Mouse (Mus musculus): ENCODE results near the gene Bin2. TPM values are rescaled to one million over a fixed set of nuclear protein-coding genes. Genes with fewer than 3 reads are reported as not detected.

Gene Bin2
- polyA plus RNA-seq, 1 experiment from 2014 or later = 5.7 TPM

DNA sequence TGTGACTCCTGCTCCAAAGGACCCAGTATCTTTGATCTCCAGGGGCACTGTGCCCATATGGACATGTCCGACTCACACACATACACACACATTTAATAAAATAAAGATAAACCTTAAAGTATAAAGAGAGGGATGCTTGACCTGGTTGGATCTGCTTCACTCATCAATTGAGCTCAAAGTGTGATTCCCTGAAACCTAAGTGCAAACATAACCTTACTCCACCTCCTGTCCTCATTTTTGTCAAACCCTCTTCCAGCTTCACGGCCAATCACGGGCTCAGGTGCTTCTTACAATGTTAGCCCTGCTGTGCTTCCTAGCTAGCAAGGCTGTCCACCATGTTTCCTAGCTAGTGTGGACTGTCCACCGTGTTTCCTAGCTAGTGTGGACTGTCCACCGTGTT, 14.2 kb downstream of the Bin2 start:
- Histone ChIP-seq H3K9me3 (ENCODE audit: control insufficient read depth, low read length) (no peaks in the 10 kb centered on the region), H3K27me3 (replicated peaks; ENCODE audit: control insufficient read depth, insufficient read depth, low read length) (no peaks in the 10 kb centered on the region), H3K4me1 (replicated peaks; ENCODE audit: control insufficient read depth, insufficient read depth, low read length) (no peaks in the 10 kb centered on the region), H3K4me2 (ENCODE audit: low read length) (no peak overlapping the region), H3K9ac (ENCODE audit: low read length) (no peak overlapping the region), H3K27ac (ENCODE audit: low read depth) (no peak overlapping the region), H3K36me3 (ENCODE audit: control insufficient read depth, insufficient read depth, low read length) (no peaks in the 10 kb centered on the region), H3K4me3 (ENCODE audit: low read depth, low read length) (no peak overlapping the region)
- 83% methylated on average over 5 of the region's 5 CpGs for WGBS
- DNase-seq (ENCODE audit: low spot score) (no peak), ATAC-seq (replicated peaks; ENCODE audit: low FRiP score, low TSS enrichment, low read depth) (no peak)

DNA sequence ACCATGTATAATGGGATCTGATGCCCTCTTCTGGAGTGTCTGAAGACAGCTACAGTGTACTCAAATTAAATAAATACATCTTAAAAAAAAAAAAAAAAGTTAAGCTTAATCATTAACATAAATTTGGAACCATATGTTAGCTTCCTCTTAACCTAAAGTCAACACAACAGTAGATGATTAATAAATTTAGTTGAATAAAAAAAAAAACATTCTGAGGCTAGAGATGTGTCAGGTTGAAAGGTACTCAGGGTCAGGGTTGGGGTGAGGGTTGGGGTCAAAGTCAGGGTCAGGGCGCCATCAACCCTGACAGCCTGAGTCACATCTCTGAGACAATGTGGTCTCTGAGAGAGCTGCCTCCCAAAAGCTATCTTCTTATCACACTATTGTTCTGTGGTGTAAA, 15.1 kb downstream of the Bin2 start:
- H3K27ac ChIP-seq (ENCODE audit: low read depth) = no peak overlapping the region
- DNase-seq (ENCODE audit: low spot score) (no peak), ATAC-seq (replicated peaks; ENCODE audit: low FRiP score, low TSS enrichment, low read depth) (no peak)
- H3K4me1 ChIP-seq (replicated peaks; ENCODE audit: control insufficient read depth, insufficient read depth, low read length) = no peaks in the 10 kb centered on the region
- no peak overlapping the region for H3K9ac ChIP-seq (ENCODE audit: low read length)
- 74% methylated on average over 1 of the region's 1 CpGs for WGBS
- no peaks in the 10 kb centered on the region for H3K27me3 ChIP-seq (replicated peaks; ENCODE audit: control insufficient read depth, insufficient read depth, low read length)
- H3K36me3 ChIP-seq (ENCODE audit: control insufficient read depth, insufficient read depth, low read length) = no peaks in the 10 kb centered on the region
- no peak overlapping the region for H3K4me2 ChIP-seq (ENCODE audit: low read length)
- H3K9me3 ChIP-seq (ENCODE audit: control insufficient read depth, low read length) = no peaks in the 10 kb centered on the region
- H3K4me3 ChIP-seq (ENCODE audit: low read depth, low read length) = no peak overlapping the region

- no peaks in the 10 kb centered on the region for H3K36me3 ChIP-seq (ENCODE audit: control insufficient read depth, insufficient read depth, low read length)
- ATAC-seq (replicated peaks; ENCODE audit: low FRiP score, low TSS enrichment, low read depth) = peak; percentile 83
- no peak overlapping the region for H3K4me3 ChIP-seq (ENCODE audit: low read depth, low read length)
- no peaks in the 10 kb centered on the region for H3K27me3 ChIP-seq (replicated peaks; ENCODE audit: control insufficient read depth, insufficient read depth, low read length)
- no peak overlapping the region for H3K9ac ChIP-seq (ENCODE audit: low read length)
- H3K27ac ChIP-seq (ENCODE audit: low read depth) = peak overlapping the region; percentile 11; the same call in 1 of the 2 replicates
- H3K4me2 ChIP-seq (ENCODE audit: low read length) = no peak overlapping the region
- 68% methylated on average over 9 of the region's 9 CpGs for WGBS
- DNase-seq (ENCODE audit: low spot score) = peak; percentile 79
- H3K9me3 ChIP-seq (ENCODE audit: control insufficient read depth, low read length) = no peaks in the 10 kb centered on the region
- no peaks in the 10 kb centered on the region for H3K4me1 ChIP-seq (replicated peaks; ENCODE audit: control insufficient read depth, insufficient read depth, low read length)
Observed at GRCm38 (mm10) chr15:100651610-100652009, 17.7 kb downstream of the Bin2 start.

DNA sequence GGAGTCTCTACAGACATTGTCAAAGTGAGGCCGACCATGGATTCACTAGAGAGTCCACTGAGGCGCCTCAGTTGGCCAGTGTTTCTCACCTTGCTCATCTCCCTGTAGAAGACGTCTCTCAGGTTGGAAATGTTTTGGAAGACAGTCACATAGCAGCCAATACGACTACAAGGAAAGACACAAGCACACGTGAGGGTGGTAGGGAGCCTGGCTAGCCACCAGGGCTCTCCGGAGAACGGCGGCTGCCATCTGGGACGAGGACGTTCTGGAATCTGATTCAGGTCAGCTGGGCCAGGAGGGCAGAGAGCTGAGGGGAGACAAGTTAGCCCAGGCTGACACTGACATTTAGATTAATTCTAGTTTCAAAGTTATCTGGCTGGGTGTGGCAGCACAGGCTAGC, 19.2 kb downstream of the Bin2 start:
- DNase-seq (ENCODE audit: low spot score) (no peak), ATAC-seq (replicated peaks; ENCODE audit: low FRiP score, low TSS enrichment, low read depth) (no peak)
- H3K9me3 ChIP-seq (ENCODE audit: control insufficient read depth, low read length) = no peaks in the 10 kb centered on the region
- no peak overlapping the region for H3K9ac ChIP-seq (ENCODE audit: low read length)
- no peak overlapping the region for H3K27ac ChIP-seq (ENCODE audit: low read depth)
- H3K4me3 ChIP-seq (ENCODE audit: low read depth, low read length) = no peak overlapping the region
- 83% methylated on average over 10 of the region's 10 CpGs for WGBS
- no peaks in the 10 kb centered on the region for H3K4me1 ChIP-seq (replicated peaks; ENCODE audit: control insufficient read depth, insufficient read depth, low read length)
- no peak overlapping the region for H3K4me2 ChIP-seq (ENCODE audit: low read length)
- H3K36me3 ChIP-seq (ENCODE audit: control insufficient read depth, insufficient read depth, low read length) = no peaks in the 10 kb centered on the region
- H3K27me3 ChIP-seq (replicated peaks; ENCODE audit: control insufficient read depth, insufficient read depth, low read length) = no peaks in the 10 kb centered on the region

GRCm38 (mm10) chr15:100646161-100646560, 23.2 kb downstream of the Bin2 start:
- DNase-seq (ENCODE audit: low spot score) (no peak), ATAC-seq (replicated peaks; ENCODE audit: low FRiP score, low TSS enrichment, low read depth) (no peak)
- H3K9ac ChIP-seq (ENCODE audit: low read length) = no peak overlapping the region
- no peak overlapping the region for H3K4me3 ChIP-seq (ENCODE audit: low read depth, low read length)
- H3K36me3 ChIP-seq (ENCODE audit: control insufficient read depth, insufficient read depth, low read length) = no peaks in the 10 kb centered on the region
- H3K4me2 ChIP-seq (ENCODE audit: low read length) = no peak overlapping the region
- WGBS = 71% methylated on average over 6 of the region's 6 CpGs
- no peaks in the 10 kb centered on the region for H3K27me3 ChIP-seq (replicated peaks; ENCODE audit: control insufficient read depth, insufficient read depth, low read length)
- no peaks in the 10 kb centered on the region for H3K9me3 ChIP-seq (ENCODE audit: control insufficient read depth, low read length)
- no peak overlapping the region for H3K27ac ChIP-seq (ENCODE audit: low read depth)
- H3K4me1 ChIP-seq (replicated peaks; ENCODE audit: control insufficient read depth, insufficient read depth, low read length) = no peaks in the 10 kb centered on the region

DNA sequence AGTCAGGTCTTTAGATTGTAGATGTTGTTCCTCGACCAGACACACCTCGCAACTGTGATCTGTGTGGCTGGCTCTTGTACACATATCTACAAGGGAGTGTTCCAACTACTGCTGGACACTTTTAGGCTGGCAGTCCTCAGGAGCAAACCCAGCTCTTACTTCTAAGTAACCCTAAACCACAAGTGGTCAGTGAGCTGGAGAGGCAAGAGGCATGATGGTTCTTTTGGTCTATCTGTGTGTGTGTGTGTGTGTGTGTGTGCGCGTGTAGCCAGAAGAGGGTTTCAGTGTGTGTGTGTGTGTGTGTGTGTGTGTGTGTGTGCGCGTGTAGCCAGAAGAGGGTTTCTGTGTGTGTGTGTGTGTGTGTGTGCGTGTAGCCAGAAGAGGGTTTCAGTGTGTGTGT, 26.9 kb downstream of the Bin2 start:
- no peak overlapping the region for H3K4me2 ChIP-seq (ENCODE audit: low read length)
- H3K27ac ChIP-seq (ENCODE audit: low read depth) = no peak overlapping the region
- H3K27me3 ChIP-seq (replicated peaks; ENCODE audit: control insufficient read depth, insufficient read depth, low read length) = peaks cover 9% of the 10 kb centered on the region
- no peak overlapping the region for H3K4me3 ChIP-seq (ENCODE audit: low read depth, low read length)
- H3K36me3 ChIP-seq (ENCODE audit: control insufficient read depth, insufficient read depth, low read length) = no peaks in the 10 kb centered on the region
- no peak overlapping the region for H3K9ac ChIP-seq (ENCODE audit: low read length)
- H3K4me1 ChIP-seq (replicated peaks; ENCODE audit: control insufficient read depth, insufficient read depth, low read length) = peaks cover 4% of the 10 kb centered on the region; the same call in 1 of the 2 replicates
- no peaks in the 10 kb centered on the region for H3K9me3 ChIP-seq (ENCODE audit: control insufficient read depth, low read length)
- DNase-seq (ENCODE audit: low spot score) (no peak), ATAC-seq (replicated peaks; ENCODE audit: low FRiP score, low TSS enrichment, low read depth) (no peak)
- 91% methylated on average over 7 of the region's 7 CpGs for WGBS

- no peaks in the 10 kb centered on the region for H3K9me3 ChIP-seq (ENCODE audit: control insufficient read depth, low read length)
- WGBS = 72% methylated on average over 16 of the region's 16 CpGs
- no peak for ATAC-seq (replicated peaks; ENCODE audit: low FRiP score, low TSS enrichment, low read depth)
Observed at GRCm38 (mm10) chr15:100641226-100641810, 28.0 kb downstream of the Bin2 start.

GRCm38 (mm10) chr15:100639972-100640750, 29.2 kb downstream of the Bin2 start:
- Histone ChIP-seq H3K4me1 (replicated peaks; ENCODE audit: control insufficient read depth, insufficient read depth, low read length) (peaks cover 14% of the 10 kb centered on the region), H3K4me2 (ENCODE audit: low read length) (no peak overlapping the region), H3K9ac (ENCODE audit: low read length) (no peak overlapping the region), H3K9me3 (ENCODE audit: control insufficient read depth, low read length) (no peaks in the 10 kb centered on the region), H3K27me3 (replicated peaks; ENCODE audit: control insufficient read depth, insufficient read depth, low read length) (peaks cover 31% of the 10 kb centered on the region), H3K27ac (ENCODE audit: low read depth) (no peak overlapping the region), H3K36me3 (ENCODE audit: control insufficient read depth, insufficient read depth, low read length) (no peaks in the 10 kb centered on the region), H3K4me3 (ENCODE audit: low read depth, low read length) (no peak overlapping the region)
- WGBS = 58% methylated on average over 16 of the region's 16 CpGs
- no peak for ATAC-seq (replicated peaks; ENCODE audit: low FRiP score, low TSS enrichment, low read depth)
- no peak for DNase-seq (ENCODE audit: low spot score)

More at GRCm38 (mm10) chr15:100641226-100641810, 28.0 kb downstream of the Bin2 start:
- no peak overlapping the region for H3K27ac ChIP-seq (ENCODE audit: low read depth)
- peaks cover 20% of the 10 kb centered on the region for H3K27me3 ChIP-seq (replicated peaks; ENCODE audit: control insufficient read depth, insufficient read depth, low read length)
- no peak for DNase-seq (ENCODE audit: low spot score)
- no peak overlapping the region for H3K4me3 ChIP-seq (ENCODE audit: low read depth, low read length)
- no peaks in the 10 kb centered on the region for H3K36me3 ChIP-seq (ENCODE audit: control insufficient read depth, insufficient read depth, low read length)
- peaks cover 14% of the 10 kb centered on the region for H3K4me1 ChIP-seq (replicated peaks; ENCODE audit: control insufficient read depth, insufficient read depth, low read length)
- H3K9ac ChIP-seq (ENCODE audit: low read length) = no peak overlapping the region
- H3K4me2 ChIP-seq (ENCODE audit: low read length) = no peak overlapping the region

GRCm38 (mm10) chr15:100637661-100638060, 31.7 kb downstream of the Bin2 start:
- ATAC-seq (replicated peaks; ENCODE audit: low FRiP score, low TSS enrichment, low read depth) = no peak
- Histone ChIP-seq H3K4me1 (replicated peaks; ENCODE audit: control insufficient read depth, insufficient read depth, low read length) (peaks cover 14% of the 10 kb centered on the region), H3K4me3 (ENCODE audit: low read depth, low read length) (0 out of 2 replicates have a peak overlapping the region, but pooled peaks have one; percentile 42), H3K4me2 (ENCODE audit: low read length) (peak overlapping the region; percentile 65; the same call in 1 of the 2 replicates), H3K27ac (ENCODE audit: low read depth) (no peak overlapping the region), H3K9ac (ENCODE audit: low read length) (no peak overlapping the region), H3K9me3 (ENCODE audit: control insufficient read depth, low read length) (no peaks in the 10 kb centered on the region), H3K27me3 (replicated peaks; ENCODE audit: control insufficient read depth, insufficient read depth, low read length) (peaks cover 42% of the 10 kb centered on the region), H3K36me3 (ENCODE audit: control insufficient read depth, insufficient read depth, low read length) (no peaks in the 10 kb centered on the region)
- DNase-seq (ENCODE audit: low spot score) = no peak
- WGBS = 22% methylated on average over 6 of the region's 6 CpGs

Measured in intestine, embryonic 14.5 days (tissue).